ENCODE assay signal across 9 mouse cellular contexts in the genomic region with DNA sequence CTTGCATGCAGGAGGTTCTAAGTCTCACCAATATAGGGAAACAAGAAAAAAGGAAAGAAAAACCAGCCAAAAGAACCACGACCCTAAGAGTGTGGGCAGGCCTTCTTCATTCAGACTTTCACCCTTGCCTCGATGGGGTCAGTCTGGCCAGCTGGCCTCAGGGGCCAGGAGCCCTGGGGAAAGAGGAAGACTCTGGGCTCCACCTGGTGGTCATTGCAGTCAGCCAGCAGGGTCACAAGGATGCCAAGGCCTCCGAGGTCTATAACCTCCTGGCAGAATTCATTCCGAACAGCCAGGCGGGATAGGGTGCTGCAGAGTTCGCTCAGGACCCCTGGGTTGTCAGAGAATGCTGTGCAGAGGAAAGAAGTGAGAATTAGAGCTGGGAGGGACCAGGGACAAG. TPM values are rescaled to one million over a fixed set of nuclear protein-coding genes. Genes with fewer than 3 reads are reported as not detected.
DNase-seq lines count a peak whose midpoint lies in the region; ATAC-seq and TF ChIP-seq lines count a peak whose summit lies in the region.
"Had no signal": no experiment of that assay in that cellular context is flagged by ENCODE, and none has a peak within 500 bp of the region (broad histone marks: within the 10 kb centered on the region; RNA-seq: fewer than 3 reads in every experiment).

No protein-coding gene starts in this region.

- no peaks in the 10 kb centered on the region for H3K36me3 ChIP-seq in liver, adult 2 months (ENCODE audit: control insufficient read depth, insufficient read depth, low read length)
- peaks cover 63% of the 10 kb centered on the region for H3K36me3 ChIP-seq in liver, embryonic 12.5 days

- H3K9ac ChIP-seq in liver, adult 2 months (ENCODE audit: low read depth, low read length): no peak overlapping the region
- no peak overlapping the region for H3K9ac ChIP-seq in liver, embryonic 12.5 days
- H3K9ac ChIP-seq: limb, embryonic 15.5 days had no signal

- intact Hi-C loops in heart, postnatal 10 days (cut with DNase I): loop anchor here (1.0 to 5.0 kb wide), 4 partner anchors 23 to 136 kb away; no protein-coding TSS in a partner anchor

- 13% methylated on average over 6 of the region's 6 CpGs for WGBS in liver, adult 2 months
- WGBS in liver, embryonic 12.5 days (ENCODE audit: insufficient replicate concordance): 64% methylated on average over 6 of the region's 6 CpGs

- no peak overlapping the region for H3K27ac ChIP-seq in liver, adult 2 months (replicated peaks; ENCODE audit: insufficient read depth, low read depth, low read length)
- no peak overlapping the region for H3K27ac ChIP-seq in liver, embryonic 12.5 days
- no peak overlapping the region for H3K27ac ChIP-seq in bone marrow macrophage, adult 2 months (ENCODE audit: insufficient read depth, low read depth, low read length)
- H3K27ac ChIP-seq: limb, embryonic 15.5 days had no signal

- peak; percentile 44 to 51 for DNase-seq in cerebellum, adult 18-20 months
- no peak for DNase-seq in cerebellum, adult 8-10 months
- peak; percentile 72 for DNase-seq in liver, adult 2 months (ENCODE audit: extremely low read depth, low read depth, low spot score)
- peak; percentile 74 to 75 for DNase-seq in heart, postnatal 10 days
- DNase-seq in lung, postnatal 14 days: peak; percentile 70
- DNase-seq in c-Kit-positive CD71-positive TER-119-positive erythroid progenitor cells, embryonic 14.5 days (ENCODE audit: low spot score): no peak

- no peak for TF ChIP-seq POLR2A in liver, adult 2 months (IDR thresholded peaks at IDR 0.05; ENCODE audit: extremely low read depth, insufficient read depth, low read length)
- no peak for TF ChIP-seq POLR2A in bone marrow macrophage, adult 2 months (IDR thresholded peaks at IDR 0.05; ENCODE audit: borderline replicate concordance, low read depth, low read length)

- H3K4me3 ChIP-seq in liver, adult 2 months (ENCODE audit: insufficient read depth, low read depth, low read length): no peak overlapping the region
- no peak overlapping the region for H3K4me3 ChIP-seq in liver, embryonic 12.5 days
- H3K4me3 ChIP-seq in bone marrow macrophage, adult 2 months (ENCODE audit: insufficient read depth, low read length): no peak overlapping the region
- H3K4me3 ChIP-seq: limb, embryonic 15.5 days had no signal

- peak; percentile 92 for TF ChIP-seq CTCF in liver, adult 2 months (IDR thresholded peaks at IDR 0.05; ENCODE audit: low read depth, low read length)
- peak; percentile 57 for TF ChIP-seq CTCF in bone marrow macrophage, adult 2 months (IDR thresholded peaks at IDR 0.05; ENCODE audit: low read depth, low read length)

- H3K4me1 ChIP-seq in liver, adult 2 months (ENCODE audit: control insufficient read depth, insufficient read depth, low read length): peaks cover 32% of the 10 kb centered on the region
- H3K4me1 ChIP-seq in liver, embryonic 12.5 days: peaks cover 15% of the 10 kb centered on the region
- H3K4me1 ChIP-seq in bone marrow macrophage, adult 2 months (ENCODE audit: control insufficient read depth, insufficient read depth, low read length): no peaks in the 10 kb centered on the region

- no peak for ATAC-seq in liver, embryonic 12.5 days

- no peaks in the 10 kb centered on the region for H3K9me3 ChIP-seq in liver, embryonic 12.5 days (replicated peaks)
- H3K9me3 ChIP-seq: limb, embryonic 15.5 days had no signal

- no peaks in the 10 kb centered on the region for H3K79me2 ChIP-seq in liver, adult 2 months (ENCODE audit: control insufficient read depth, insufficient read depth, low read length)

- H3K4me2 ChIP-seq in liver, embryonic 12.5 days: no peak overlapping the region
- H3K4me2 ChIP-seq: limb, embryonic 15.5 days had no signal

- no peaks in the 10 kb centered on the region for H3K27me3 ChIP-seq in liver, adult 2 months (ENCODE audit: control insufficient read depth, insufficient read depth, low read length)
- no peaks in the 10 kb centered on the region for H3K27me3 ChIP-seq in liver, embryonic 12.5 days (replicated peaks)
- H3K27me3 ChIP-seq: limb, embryonic 15.5 days had no signal

RNA-seq across cellular contexts. Expression of a gene that starts 10.7 kb away (rescaled TPM):
- 5.3 and 7.0 TPM in 2 replicates for total RNA-seq in liver, adult 2 months (2014; rRNA removed)
- polyA plus RNA-seq in liver, adult 2 months (2012; rRNA removed): 9.7 and 12.4 TPM in 2 replicates
- 24.4 and 24.7 TPM in 2 replicates for polyA plus RNA-seq in liver, embryonic 12.5 days (2016; fragmentation: Nextera tagmentation; extraction: Ambion mirVana)
- polyA plus RNA-seq in bone marrow macrophage, adult 2 months (2012; ENCODE audit: insufficient read depth, insufficient read length, missing spikeins): 24.3 and 26.5 TPM in 2 replicates
- 10 to 100 TPM; 42.9 to 47.8 TPM for total RNA-seq in heart, postnatal 10 days (2021)

RNA-seq across cellular contexts. Expression of a gene that starts 10.9 kb away (rescaled TPM):
- total RNA-seq in liver, adult 2 months (2014; rRNA removed): 4.4 and 6.2 TPM in 2 replicates
- polyA plus RNA-seq in liver, adult 2 months (2012; rRNA removed): 9.6 and 11.6 TPM in 2 replicates
- 23.9 and 24.8 TPM in 2 replicates for polyA plus RNA-seq in liver, embryonic 12.5 days (2016; fragmentation: Nextera tagmentation; extraction: Ambion mirVana)
- polyA plus RNA-seq in bone marrow macrophage, adult 2 months (2012; ENCODE audit: insufficient read depth, insufficient read length, missing spikeins): 5.0 and 6.6 TPM in 2 replicates
- 1 to 10 TPM; 8.9 to 9.2 TPM for total RNA-seq in heart, postnatal 10 days (2021)

RNA-seq across cellular contexts. Expression of a gene that starts 11.2 kb away (rescaled TPM):
- total RNA-seq in liver, adult 2 months (2014; rRNA removed): 31.4 and 48.5 TPM in 2 replicates
- 96.9 and 117 TPM in 2 replicates for polyA plus RNA-seq in liver, adult 2 months (2012; rRNA removed)
- 6.6 and 8.5 TPM in 2 replicates for polyA plus RNA-seq in liver, embryonic 12.5 days (2016; fragmentation: Nextera tagmentation; extraction: Ambion mirVana)
- polyA plus RNA-seq in bone marrow macrophage, adult 2 months (2012; ENCODE audit: insufficient read depth, insufficient read length, missing spikeins): 2.9 and 3.8 TPM in 2 replicates
- total RNA-seq in heart, postnatal 10 days (2021): 10 to 100 TPM; 43.0 to 48.6 TPM

RNA-seq across cellular contexts. Expression of a gene that starts 51.2 kb away (rescaled TPM):
- total RNA-seq in liver, adult 2 months (2014; rRNA removed): 18.3 and 20.4 TPM in 2 replicates
- polyA plus RNA-seq in liver, adult 2 months (2012; rRNA removed): 40.4 and 60.4 TPM in 2 replicates
- polyA plus RNA-seq in liver, embryonic 12.5 days (2016; fragmentation: Nextera tagmentation; extraction: Ambion mirVana): 37.7 and 39.4 TPM in 2 replicates
- polyA plus RNA-seq in bone marrow macrophage, adult 2 months (2012; ENCODE audit: insufficient read depth, insufficient read length, missing spikeins): 27.5 and 28.1 TPM in 2 replicates
- total RNA-seq in heart, postnatal 10 days (2021): 100 to 1,000 TPM in 1 of 2 experiments, 10 to 100 TPM in 1; 88.3 to 103 TPM

RNA-seq across cellular contexts. Expression of a gene that starts 59.3 kb away (rescaled TPM):
- 1.4 and 2.6 TPM in 2 replicates for total RNA-seq in liver, adult 2 months (2014; rRNA removed)
- 3.1 and 3.7 TPM in 2 replicates for polyA plus RNA-seq in liver, adult 2 months (2012; rRNA removed)
- 19.6 and 21.4 TPM in 2 replicates for polyA plus RNA-seq in liver, embryonic 12.5 days (2016; fragmentation: Nextera tagmentation; extraction: Ambion mirVana)
- polyA plus RNA-seq in bone marrow macrophage, adult 2 months (2012; ENCODE audit: insufficient read depth, insufficient read length, missing spikeins): 27.4 and 29.3 TPM in 2 replicates
- 10 to 100 TPM; 25.6 to 28.2 TPM for total RNA-seq in heart, postnatal 10 days (2021)

Comparison
In these comparisons a context has a peak if more than half of its experiments do, and no peak if none do; other contexts are left out.
1. DNase-seq: peak in cerebellum, adult 18-20 months (2 of 2), liver, adult 2 months (single experiment), heart, postnatal 10 days (2 of 2) and lung, postnatal 14 days (single experiment); none in cerebellum, adult 8-10 months (single experiment) and c-Kit-positive CD71-positive TER-119-positive erythroid progenitor cells, embryonic 14.5 days (single experiment).
2. RNA of a gene that starts 11.2 kb away (polyA plus RNA-seq): 96.9 to 117 TPM in liver, adult 2 months; 6.6 to 8.5 TPM in liver, embryonic 12.5 days and 2.9 to 3.8 TPM in bone marrow macrophage, adult 2 months; every median in the first group is over 10 times any median in the second.